ENCODE assay signal across 8 mouse cellular contexts in the genomic region with DNA sequence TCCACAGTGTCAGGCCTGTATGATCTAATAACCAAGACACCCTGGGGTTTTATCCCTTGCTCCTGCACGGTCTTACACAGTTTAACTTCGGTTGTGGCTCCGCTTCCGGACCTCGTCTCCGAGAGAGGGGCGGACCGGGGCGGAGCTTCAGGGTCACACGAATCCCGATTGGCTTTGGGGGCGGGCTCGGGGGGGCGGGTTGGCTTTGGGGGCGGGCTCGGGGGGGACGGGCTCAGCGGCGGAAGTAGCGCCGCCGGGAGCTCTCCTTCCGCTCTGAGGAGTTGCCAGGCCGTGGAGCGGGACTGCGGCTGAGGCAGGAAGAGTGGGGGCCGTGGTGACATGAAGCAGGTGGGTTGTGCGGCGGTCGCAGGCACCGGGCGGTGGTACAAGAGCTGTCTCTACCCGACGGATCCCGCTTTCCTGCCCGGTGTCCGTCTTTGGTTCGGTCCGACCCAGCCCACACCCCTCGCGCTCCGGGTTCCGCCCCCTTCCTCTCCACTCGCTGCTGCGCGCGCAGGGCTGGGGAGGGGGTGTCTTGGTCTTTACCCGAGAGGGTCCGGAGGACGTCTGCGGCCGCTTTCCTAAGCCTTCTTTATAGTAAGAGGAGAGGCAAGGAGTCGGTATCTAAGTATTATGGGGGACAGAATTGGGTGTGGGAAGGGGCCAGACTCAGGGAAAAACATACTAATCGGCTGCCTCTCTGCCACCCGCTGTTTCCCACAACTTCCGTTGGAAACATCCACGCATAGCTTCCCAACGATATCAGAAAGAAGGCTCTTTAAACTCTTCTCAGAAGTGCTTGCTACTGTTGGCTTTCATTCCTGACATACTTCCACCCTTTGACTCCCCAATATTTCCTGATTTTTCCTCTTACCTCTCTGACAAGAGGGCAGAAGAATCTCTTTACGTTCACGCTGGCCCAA. TPM values are rescaled to one million over a fixed set of nuclear protein-coding genes. Genes with fewer than 3 reads are reported as not detected.
DNase-seq lines count a peak whose midpoint lies in the region; ATAC-seq and TF ChIP-seq lines count a peak whose summit lies in the region.

A gene (plus strand): TSS at position 208 of the 923 bp plus-strand sequence.

- peaks cover 13% of the 10 kb centered on the region for H3K27me3 ChIP-seq in heart, embryonic 11.5 days (ENCODE audit: control insufficient read depth, insufficient read depth, low read length)
- peaks cover 14% of the 10 kb centered on the region for H3K27me3 ChIP-seq in kidney, embryonic 15.5 days
- peaks cover 20% of the 10 kb centered on the region for H3K27me3 ChIP-seq in liver, embryonic 13.5 days
- H3K27me3 ChIP-seq in stomach, embryonic 14.5 days (ENCODE audit: control insufficient read depth, insufficient read depth, low read length), result no peaks in the 10 kb centered on the region

- H3K4me2 ChIP-seq in heart, embryonic 11.5 days, result peak within 1 kb of the TSS; percentile 80
- H3K4me2 ChIP-seq in kidney, embryonic 15.5 days, result peak within 1 kb of the TSS; percentile 81
- H3K4me2 ChIP-seq in liver, embryonic 13.5 days, result peak within 1 kb of the TSS; percentile 85
- H3K4me2 ChIP-seq in stomach, embryonic 14.5 days (replicated peaks; ENCODE audit: low read depth, low read length), result peak within 1 kb of the TSS; percentile 83

- 0 out of 2 replicates have a peak, but pooled peaks cover 4% of the 10 kb centered on the region for H3K4me1 ChIP-seq in embryonic fibroblast, embryonic 13.5 days (ENCODE audit: control insufficient read depth, insufficient read depth, low read length)
- peaks cover 35% of the 10 kb centered on the region for H3K4me1 ChIP-seq in heart, embryonic 11.5 days (ENCODE audit: control insufficient read depth, insufficient read depth, low read length)
- peaks cover 71% of the 10 kb centered on the region for H3K4me1 ChIP-seq in kidney, embryonic 15.5 days
- H3K4me1 ChIP-seq in liver, embryonic 13.5 days (replicated peaks), result peaks cover 60% of the 10 kb centered on the region
- H3K4me1 ChIP-seq in stomach, embryonic 14.5 days (ENCODE audit: control insufficient read depth, insufficient read depth, low read length), result peaks cover 29% of the 10 kb centered on the region

- TF ChIP-seq CTCF in embryonic fibroblast, embryonic 13.5 days (IDR thresholded peaks at IDR 0.05; ENCODE audit: borderline replicate concordance, insufficient read depth, low read length), result no peak

- peak; percentile 96 for DNase-seq in CD4-positive, CD25-positive, alpha-beta regulatory T cell, adult 2 months (ENCODE audit: low read depth, low spot score)
- DNase-seq in brain, adult 2 months (ENCODE audit: low read depth, low spot score), result peak; percentile 95
- peak; percentile 86 for DNase-seq in liver, embryonic 13.5 days
- peak; percentile 82 to 90 for DNase-seq in natural killer cell, adult 2 months (ENCODE audit: low spot score in 2 of 2)

- H3K36me3 ChIP-seq in heart, embryonic 11.5 days (ENCODE audit: control insufficient read depth, insufficient read depth, low read length), result no peaks in the 10 kb centered on the region
- no peaks in the 10 kb centered on the region for H3K36me3 ChIP-seq in kidney, embryonic 15.5 days
- H3K36me3 ChIP-seq in liver, embryonic 13.5 days, result no peaks in the 10 kb centered on the region
- H3K36me3 ChIP-seq in stomach, embryonic 14.5 days (ENCODE audit: control insufficient read depth, insufficient read depth, low read length), result no peaks in the 10 kb centered on the region

- H3K4me3 ChIP-seq in embryonic fibroblast, embryonic 13.5 days (ENCODE audit: insufficient read depth, low read length), result peak within 1 kb of the TSS; percentile 70
- peak within 1 kb of the TSS; percentile 85 for H3K4me3 ChIP-seq in heart, embryonic 11.5 days (ENCODE audit: low read depth, low read length)
- H3K4me3 ChIP-seq in kidney, embryonic 15.5 days (replicated peaks), result peak within 1 kb of the TSS; percentile 73
- H3K4me3 ChIP-seq in liver, embryonic 13.5 days (replicated peaks), result peak within 1 kb of the TSS; percentile 78
- H3K4me3 ChIP-seq in stomach, embryonic 14.5 days (ENCODE audit: low read depth, low read length), result peak within 1 kb of the TSS; percentile 58

- peak within 1 kb of the TSS; percentile 27 for H3K27ac ChIP-seq in embryonic fibroblast, embryonic 13.5 days (ENCODE audit: insufficient read depth, low read length)
- H3K27ac ChIP-seq in heart, embryonic 11.5 days (ENCODE audit: low read depth, low read length), result peak within 1 kb of the TSS; percentile 84
- H3K27ac ChIP-seq in kidney, embryonic 15.5 days, result peak within 1 kb of the TSS; percentile 96
- H3K27ac ChIP-seq in liver, embryonic 13.5 days, result peak within 1 kb of the TSS; percentile 73
- peak within 1 kb of the TSS; percentile 91 for H3K27ac ChIP-seq in stomach, embryonic 14.5 days (ENCODE audit: low read length)

- no peaks in the 10 kb centered on the region for H3K9me3 ChIP-seq in heart, embryonic 11.5 days (replicated peaks; ENCODE audit: control insufficient read depth, low read length)
- no peaks in the 10 kb centered on the region for H3K9me3 ChIP-seq in kidney, embryonic 15.5 days (replicated peaks)
- H3K9me3 ChIP-seq in liver, embryonic 13.5 days (replicated peaks), result no peaks in the 10 kb centered on the region
- H3K9me3 ChIP-seq in stomach, embryonic 14.5 days (ENCODE audit: control insufficient read depth, low read depth, low read length), result no peaks in the 10 kb centered on the region

- WGBS in heart, embryonic 11.5 days (ENCODE audit: insufficient replicate concordance), result under 1% methylated on average over 59 of the region's 60 CpGs
- WGBS in kidney, embryonic 15.5 days, result under 1% methylated on average over 59 of the region's 60 CpGs
- under 1% methylated on average over 58 of the region's 60 CpGs for WGBS in liver, embryonic 13.5 days (ENCODE audit: insufficient replicate concordance)
- under 1% methylated on average over 56 of the region's 60 CpGs for WGBS in stomach, embryonic 14.5 days

- peak; percentile 82 for ATAC-seq in heart, embryonic 11.5 days (replicated peaks; ENCODE audit: insufficient number of reproducible peaks, low FRiP score, low TSS enrichment)
- ATAC-seq in kidney, embryonic 15.5 days (replicated peaks; ENCODE audit: low FRiP score), result peak; percentile 85
- ATAC-seq in liver, embryonic 13.5 days (ENCODE audit: low read depth), result peak; percentile 86
- peak; percentile 81 for ATAC-seq in stomach, embryonic 14.5 days (ENCODE audit: insufficient number of reproducible peaks, insufficient read depth, low FRiP score, low read depth)

- peak; percentile 94 for TF ChIP-seq POLR2A in embryonic fibroblast, embryonic 13.5 days (IDR thresholded peaks at IDR 0.05; ENCODE audit: low read depth, low read length)

- peak within 1 kb of the TSS; percentile 89 for H3K9ac ChIP-seq in heart, embryonic 11.5 days (ENCODE audit: low read depth, low read length)
- peak within 1 kb of the TSS; percentile 62 for H3K9ac ChIP-seq in kidney, embryonic 15.5 days
- H3K9ac ChIP-seq in liver, embryonic 13.5 days, result peak within 1 kb of the TSS; percentile 82
- peak within 1 kb of the TSS; percentile 69 for H3K9ac ChIP-seq in stomach, embryonic 14.5 days (replicated peaks; ENCODE audit: low read depth, low read length)

RNA-seq across cellular contexts. Expression of the gene that starts here (rescaled TPM):
- polyA plus RNA-seq in embryonic fibroblast, embryonic 13.5 days (2011; ENCODE audit: insufficient read length, low read depth, missing spikeins), result 14.9 and 18.5 TPM in 2 replicates
- polyA plus RNA-seq in heart, embryonic 11.5 days (2014; fragmentation: Nextera tagmentation; extraction: Ambion mirVana), result 39.6 and 40.6 TPM in 2 replicates
- 46.4 and 53.1 TPM in 2 replicates for polyA plus RNA-seq in kidney, embryonic 15.5 days (2015; fragmentation: Nextera tagmentation; extraction: Ambion mirVana)
- polyA plus RNA-seq in liver, embryonic 13.5 days (2015; fragmentation: Nextera tagmentation; extraction: Ambion mirVana), result 14.1 and 15.7 TPM in 2 replicates
- 42.6 and 43.7 TPM in 2 replicates for polyA plus RNA-seq in stomach, embryonic 14.5 days (2014; fragmentation: Nextera tagmentation; extraction: Ambion mirVana)

Comparison
In these comparisons a context has a peak if more than half of its experiments do, and no peak if none do; other contexts are left out.
1. Peak in every context shown above with its lines: DNase-seq, ATAC-seq, H3K4me3 ChIP-seq and H3K27ac ChIP-seq.
2. H3K27ac ChIP-seq: peak in every context shown above with its lines; median percentile 96 in kidney, embryonic 15.5 days; 91 in stomach, embryonic 14.5 days; 84 in heart, embryonic 11.5 days; 73 in liver, embryonic 13.5 days; 27 in embryonic fibroblast, embryonic 13.5 days.